Mouse (Mus musculus) E14TG2a.4 (cell line): ENCODE data around the gene N4bp1.

Experiments used
- CTCF ChIP-seq: conservative IDR thresholded peaks from 2 replicates; pipeline ENCODE4 v1.5.1; 2014; ENCODE audit warnings: low read length
- NANOG ChIP-seq: IDR thresholded peaks from 2 replicates; pipeline ENCODE4 v1.6.1; 2014; ENCODE audit warnings: borderline replicate concordance, low read length, mixed read lengths
- POU5F1 ChIP-seq: IDR thresholded peaks from 2 replicates; pipeline ENCODE4 v1.6.1; 2014; ENCODE audit warnings: low read length, borderline replicate concordance

DNA sequence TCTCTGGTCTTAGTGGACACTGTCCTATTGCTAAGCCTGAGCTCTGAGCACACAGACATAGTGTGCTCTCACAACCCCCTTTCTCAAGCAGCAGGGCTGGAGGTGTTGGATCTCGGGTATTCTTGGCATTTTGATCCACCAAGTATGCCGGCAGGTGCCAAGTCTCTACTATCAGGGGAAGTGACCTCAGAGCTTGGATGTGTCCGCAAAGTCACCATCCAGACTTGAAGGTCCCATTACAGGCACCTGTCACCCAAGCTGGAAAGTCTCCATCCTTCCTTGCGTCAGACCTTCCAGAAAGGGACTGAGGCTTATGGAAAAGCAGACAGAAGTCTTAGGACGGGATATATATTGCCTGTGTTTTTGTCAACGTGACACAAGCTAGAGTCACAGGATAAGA is 86.9 kb downstream of the N4bp1 start:
- no peak for TF ChIP-seq CTCF
- TF ChIP-seq NANOG: no peak
- TF ChIP-seq POU5F1: no peak
